Mouse (Mus musculus) spleen, adult 10 weeks (tissue): ENCODE measurements around the gene Tspan2. TPM values are rescaled to one million over a fixed set of nuclear protein-coding genes. Genes with fewer than 3 reads are reported as not detected.

Experiments used
- polyA plus RNA-seq: library from polyadenylated mRNA; stranded (reverse); fragments of 350-450 nt; fragmentation: Illumina TruSeq; extraction: RNeasy Lipid Tissue Mini Kit (QIAGEN cat#74804); gene quantifications from one replicate; pipeline ENCODE4 v1.2.3, GENCODE M21; 2015; ENCODE audit warnings: low replicate concordance; ENCODE audit not compliant: insufficient read depth

The Tspan2 gene
- polyA plus RNA-seq: 16.5 TPM

DNA sequence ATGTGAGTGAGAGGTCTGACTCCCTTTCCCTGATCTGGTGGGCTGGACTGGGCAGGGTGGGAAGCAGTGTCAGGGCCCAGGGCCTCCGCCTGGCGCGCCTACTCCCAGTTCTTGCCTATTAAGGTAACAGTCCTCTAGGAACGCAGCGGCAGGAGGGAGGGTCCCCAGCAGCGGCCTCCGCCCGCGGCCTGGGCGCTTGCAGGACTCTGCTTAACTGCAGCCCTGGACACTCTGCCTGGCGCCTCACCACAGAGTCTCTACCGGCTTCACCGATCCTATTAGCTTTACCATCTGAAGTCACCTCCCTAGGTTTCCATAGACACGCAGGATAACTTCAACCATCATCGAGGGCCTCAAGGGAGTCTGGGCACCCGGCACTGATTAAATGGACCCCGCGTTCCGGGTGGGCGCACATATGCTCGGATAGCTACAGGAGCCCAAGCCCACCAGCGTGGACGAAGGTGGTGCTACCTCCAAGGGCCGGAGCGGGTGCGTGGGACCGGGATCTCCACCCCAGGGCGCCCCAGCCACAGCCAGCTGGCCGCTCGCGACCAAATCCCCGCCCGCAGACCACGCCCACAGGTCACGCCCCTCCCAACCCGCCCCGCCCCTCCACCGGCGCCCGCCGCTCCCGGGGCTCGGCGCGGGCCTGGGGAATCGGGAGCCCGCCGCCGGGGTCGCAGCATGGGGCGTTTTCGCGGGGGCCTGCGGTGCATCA lies at the start of gene Tspan2:
TSS of gene Tspan2 (plus strand) at position 217 of the 718 bp plus-strand sequence.

GRCm38 (mm10) chr3:102782618-102783017 lies 48.3 kb downstream of the Tspan2 start, which contains the start of gene Tshb:
Tshb (minus strand) TSS chr3:102782718.

Other genes with a start within 250 kb of the Tspan2 start
- not detected for gene Tshb, start 48.2 kb downstream of the Tspan2 start, polyA plus RNA-seq
- not detected for gene Sycp1, start 201.6 kb downstream of the Tspan2 start, polyA plus RNA-seq
- not detected for gene Nr1h5, start 229.6 kb downstream of the Tspan2 start, polyA plus RNA-seq